Mouse (Mus musculus) CH12.LX (cell line): ENCODE data around the gene Ect2l. TPM values are rescaled to one million over a fixed set of nuclear protein-coding genes. Genes with fewer than 3 reads are reported as not detected.

ENCODE experiments used
- DNase-seq: peaks from one replicate; pipeline ENCODE4 v3.0.0-alpha.2; 2013; ENCODE audit errors: extremely low read depth
- H3K27ac ChIP-seq: 2 replicates; pipeline ENCODE4 v1.5.1; 2012; ENCODE audit warnings: low read depth, mild to moderate bottlenecking, control low read depth, moderate library complexity; ENCODE audit not compliant: insufficient read depth
- H3K27me3 ChIP-seq: replicated peaks from 2 replicates; pipeline ENCODE3; 2012; ENCODE audit warnings: inconsistent platforms
- H3K36me3 ChIP-seq, 2 experiments: replicated peaks in 1 of 2; 2 replicates each; pipeline versions ENCODE3 to v1.6.1; 2012; ENCODE audit warnings: inconsistent platforms in 1 of 2, low read length in 1 of 2, mild to moderate bottlenecking in 1 of 2, mixed read lengths in 1 of 2, moderate library complexity in 1 of 2; ENCODE audit not compliant: control insufficient read depth in 1 of 2, insufficient read depth in 1 of 2
- H3K4me1 ChIP-seq, 2 experiments: 2 replicates each; pipeline ENCODE4 v1.6.1; 2012; ENCODE audit warnings: inconsistent platforms in 1 of 2, moderate library complexity in 1 of 2; ENCODE audit not compliant: insufficient read depth in 2 of 2, control insufficient read depth in 1 of 2
- H3K4me2 ChIP-seq: 2 replicates; pipeline ENCODE4 v1.6.1; 2012; ENCODE audit warnings: low read depth, mild to moderate bottlenecking, control low read depth; ENCODE audit not compliant: poor library complexity, insufficient read depth, severe bottlenecking
- H3K4me3 ChIP-seq, 3 experiments: fragments of 150-350 bp in 1 of 3; sonication (generic) in 1 of 3; replicated peaks in 1 of 3; 2 replicates each; pipeline versions ENCODE3 to v1.5.1; 2011 to 2012; ENCODE audit warnings: low read depth in 2 of 3, low read length in 2 of 3, mild to moderate bottlenecking in 2 of 3, moderate library complexity in 2 of 3, control low read depth in 1 of 3, improper control_type of control experiment in 1 of 3, inconsistent platforms in 1 of 3, mixed read lengths in 1 of 3; ENCODE audit not compliant: poor library complexity in 1 of 3
- H3K79me2 ChIP-seq: replicated peaks from 2 replicates; pipeline ENCODE4 v1.6.1; 2012; ENCODE audit warnings: mild to moderate bottlenecking, moderate library complexity; ENCODE audit not compliant: control insufficient read depth, poor library complexity, insufficient read depth, severe bottlenecking; ENCODE audit errors: extremely low read depth
- H3K9ac ChIP-seq: 2 replicates; pipeline ENCODE4 v1.6.1; 2012; ENCODE audit warnings: low read depth, mild to moderate bottlenecking, control low read depth, moderate library complexity; ENCODE audit not compliant: insufficient read depth
- H3K9me3 ChIP-seq: replicated peaks from 2 replicates; pipeline ENCODE3; 2012; ENCODE audit warnings: low read length, inconsistent platforms, mixed read lengths
- CHD1 ChIP-seq: IDR thresholded peaks from 2 replicates; pipeline ENCODE4 v1.6.1; 2012; ENCODE audit warnings: low read depth, low read length, improper control_type of control experiment, inconsistent platforms
- CHD2 ChIP-seq: IDR thresholded peaks from 2 replicates; pipeline ENCODE4 v1.6.1; 2011; ENCODE audit warnings: low read length, improper control_type of control experiment
- CTCF ChIP-seq, 2 experiments: IDR thresholded peaks in 1 of 2; conservative IDR thresholded peaks in 1 of 2; 2 replicates each; pipeline ENCODE4 v1.5.1; 2011 to 2012; ENCODE audit warnings: low read depth in 2 of 2, low read length in 2 of 2, improper control_type of control experiment in 1 of 2, inconsistent platforms in 1 of 2, mild to moderate bottlenecking in 1 of 2, moderate library complexity in 1 of 2
- E2F4 ChIP-seq: IDR thresholded peaks from 2 replicates; pipeline ENCODE4 v1.6.1; 2011; ENCODE audit warnings: low read depth, low read length, improper control_type of control experiment; ENCODE audit not compliant: insufficient replicate concordance
- EP300 ChIP-seq: IDR thresholded peaks from 2 replicates; pipeline ENCODE4 v1.6.1; 2011; ENCODE audit warnings: low read length, improper control_type of control experiment
- HCFC1 ChIP-seq: IDR thresholded peaks from 2 replicates; pipeline ENCODE4 v1.6.1; 2012; ENCODE audit warnings: low read depth, mild to moderate bottlenecking, inconsistent platforms, low read length, improper control_type of control experiment
- JUN ChIP-seq: IDR thresholded peaks from 2 replicates; pipeline ENCODE4 v1.6.1; 2011; ENCODE audit warnings: low read depth, mild to moderate bottlenecking, low read length, improper control_type of control experiment, moderate library complexity; ENCODE audit not compliant: insufficient read depth
- KAT2A ChIP-seq: IDR thresholded peaks from 2 replicates; pipeline ENCODE4 v1.6.1; 2012; ENCODE audit warnings: low read length, improper control_type of control experiment, inconsistent platforms; ENCODE audit not compliant: insufficient replicate concordance
- MAFK ChIP-seq: IDR thresholded peaks from 2 replicates; pipeline ENCODE4 v1.6.1; 2011; ENCODE audit warnings: low read length, improper control_type of control experiment; ENCODE audit not compliant: insufficient replicate concordance
- MAZ ChIP-seq: IDR thresholded peaks from 2 replicates; pipeline ENCODE4 v1.6.1; 2012; ENCODE audit warnings: low read depth, mild to moderate bottlenecking, inconsistent platforms, low read length, improper control_type of control experiment, moderate library complexity
- MEF2A ChIP-seq: IDR thresholded peaks from 2 replicates; pipeline ENCODE4 v1.6.1; 2014; ENCODE audit warnings: low read depth, mild to moderate bottlenecking, inconsistent platforms, low read length, improper control_type of control experiment, borderline replicate concordance
- MYC ChIP-seq: IDR thresholded peaks from 2 replicates; pipeline ENCODE4 v1.6.1; 2011; ENCODE audit warnings: low read depth, mild to moderate bottlenecking, improper control_type of control experiment, low read length
- NRF1 ChIP-seq: IDR thresholded peaks from 2 replicates; pipeline ENCODE4 v1.6.1; 2014; ENCODE audit warnings: low read depth, mild to moderate bottlenecking, inconsistent platforms, low read length, improper control_type of control experiment, moderate library complexity
- PAX5 ChIP-seq: IDR thresholded peaks from 2 replicates; pipeline ENCODE4 v1.6.1; 2012; ENCODE audit warnings: low read length, inconsistent platforms, mixed read lengths
- POLR2A ChIP-seq: IDR thresholded peaks from 2 replicates; pipeline ENCODE4 v1.6.1; 2011; ENCODE audit warnings: low read depth, mild to moderate bottlenecking, improper control_type of control experiment, low read length
- POLR2AphosphoS2 ChIP-seq: IDR thresholded peaks from 2 replicates; pipeline ENCODE4 v1.6.1; 2011; ENCODE audit warnings: low read depth, low read length, improper control_type of control experiment
- RAD21 ChIP-seq: IDR thresholded peaks from 2 replicates; pipeline ENCODE4 v1.6.1; 2011; ENCODE audit warnings: low read depth, mild to moderate bottlenecking, low read length, improper control_type of control experiment, moderate library complexity
- SMC3 ChIP-seq: IDR thresholded peaks from 2 replicates; pipeline ENCODE4 v1.6.1; 2011; ENCODE audit warnings: low read depth, low read length, improper control_type of control experiment
- TBP ChIP-seq: conservative IDR thresholded peaks from 2 replicates; pipeline ENCODE4 v1.6.1; 2011; ENCODE audit warnings: low read depth, low read length, improper control_type of control experiment
- TCF12 ChIP-seq: IDR thresholded peaks from 2 replicates; pipeline ENCODE4 v1.6.1; 2014; ENCODE audit warnings: low read depth, mild to moderate bottlenecking, inconsistent platforms, low read length, improper control_type of control experiment
- UBTF ChIP-seq: IDR thresholded peaks from 2 replicates; pipeline ENCODE4 v1.6.1; 2012; ENCODE audit warnings: low read depth, mild to moderate bottlenecking, inconsistent platforms, low read length, improper control_type of control experiment, moderate library complexity
- ZC3H11A ChIP-seq: IDR thresholded peaks from 2 replicates; pipeline ENCODE4 v1.6.1; 2012; ENCODE audit warnings: low read depth, mild to moderate bottlenecking, inconsistent platforms, low read length, improper control_type of control experiment
- ZKSCAN1 ChIP-seq: IDR thresholded peaks from 2 replicates; pipeline ENCODE4 v1.6.1; 2012; ENCODE audit warnings: low read depth, inconsistent platforms, low read length, improper control_type of control experiment, borderline replicate concordance
- ZMIZ1 ChIP-seq: IDR thresholded peaks from 2 replicates; pipeline ENCODE4 v1.6.1; 2012; ENCODE audit warnings: low read depth, mild to moderate bottlenecking, inconsistent platforms, low read length, improper control_type of control experiment
- ZNF384 ChIP-seq: IDR thresholded peaks from 2 replicates; pipeline ENCODE4 v1.6.1; 2012; ENCODE audit warnings: low read depth, low read length, improper control_type of control experiment, inconsistent platforms
- dilution Hi-C: fragments of 300-500 bp; cut with MboI; formaldehyde crosslinking; loops from 2 replicates; pipeline ENCODE4 v1.14.3; 2020; ENCODE audit warnings: low sequenced_read_pairs; ENCODE audit not compliant: extremely low pct_unique_long_range_greater_than_20kb, extremely low pct_ligation_motif_present
- in situ Hi-C: fragments of 300-500 bp; cut with MboI; formaldehyde crosslinking; loops from 3 replicates; pipeline ENCODE4 v1.14.3; 2019; ENCODE audit warnings: low sequenced_read_pairs, low pct_ligation_motif_present, low pct_unique_long_range_greater_than_20kb, mixed read lengths
- polyA plus RNA-seq: library from polyadenylated mRNA; unstranded; fragments of >175 nt; gene quantifications from 2 replicates; pipeline ENCODE4 v1.2.1, GENCODE M21; 2012; ENCODE audit warnings: low read depth; ENCODE audit not compliant: insufficient read length
- total RNA-seq, 2 experiments: library from RNA; depleted of rRNA; stranded (reverse); fragments of 300-350 nt in 1 of 2; fragments of >200 nt in 1 of 2; gene quantifications; 2 replicates each; pipeline ENCODE4 v1.2.3; 2012 to 2014

Gene Ect2l
- total and polyA plus RNA-seq, 3 experiments = not detected

DNA sequence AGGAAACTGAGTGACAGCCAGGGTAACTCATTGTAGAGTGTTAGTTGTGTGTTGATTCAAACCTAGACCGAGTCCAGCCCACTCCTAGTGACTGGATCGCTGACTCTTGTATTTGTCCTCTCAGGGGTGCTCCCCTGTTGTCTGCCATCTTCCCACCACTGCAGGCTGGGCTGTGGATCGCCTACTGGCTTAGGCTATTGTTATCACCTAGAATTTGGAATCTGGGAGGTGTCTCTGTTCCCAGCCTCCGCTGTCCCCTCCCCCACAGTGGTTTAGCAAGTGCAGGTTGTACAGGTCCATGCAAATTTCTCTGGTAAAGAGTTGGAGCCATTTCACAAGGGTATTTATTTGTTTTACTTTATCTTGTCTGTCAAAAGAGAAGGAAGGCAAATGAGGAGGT lies 40.7 kb upstream of the Ect2l start:
- H3K4me2 ChIP-seq = no peak overlapping the region
- DNase-seq = no peak
- H3K27ac ChIP-seq = no peak overlapping the region
- H3K4me1 ChIP-seq = peaks cover 0 to 16% of the 10 kb centered on the region in 2 experiments; a peak in 2 of 4 replicates
- TF ChIP-seq MYC (no peak), HCFC1 (no peak), JUN (no peak), RAD21 (no peak), ZKSCAN1 (no peak)
- H3K79me2 ChIP-seq = no peaks in the 10 kb centered on the region
- H3K9me3 ChIP-seq = no peaks in the 10 kb centered on the region
- dilution Hi-C loops (no loop called here), in situ Hi-C loops (no loop called here)
- no peak overlapping the region for H3K4me3 ChIP-seq
- no peak overlapping the region for H3K9ac ChIP-seq
- H3K36me3 ChIP-seq = no peaks in the 10 kb centered on the region
- H3K27me3 ChIP-seq = no peaks in the 10 kb centered on the region

GRCm38 (mm10) chr10:18243614-18244013 lies 32.9 kb upstream of the Ect2l start:
- DNase-seq = no peak
- dilution Hi-C loops (no loop called here), in situ Hi-C loops (loop anchor here (10.0 kb wide), 1 partner anchor 291 kb away; no protein-coding TSS in a partner anchor)
- Histone ChIP-seq H3K9ac (no peak overlapping the region), H3K36me3 (no peaks in the 10 kb centered on the region), H3K4me1 (peaks cover 0 to 3% of the 10 kb centered on the region in 2 experiments; a peak in 2 of 4 replicates), H3K4me3 (no peak overlapping the region), H3K9me3 (no peaks in the 10 kb centered on the region), H3K27ac (no peak overlapping the region), H3K4me2 (no peak overlapping the region), H3K27me3 (no peaks in the 10 kb centered on the region), H3K79me2 (no peaks in the 10 kb centered on the region)
- TF ChIP-seq KAT2A (no peak), MAFK (no peak), RAD21 (peak; percentile 58), MEF2A (no peak), UBTF (no peak), TBP (no peak), CTCF (conservative IDR thresholded peaks at IDR 0.05 in 1 of 2, IDR thresholded peaks at IDR 0.05 in 1 of 2; ENCODE audit: low read depth in 2 of 2, low read length in 2 of 2) (peak in 1 of 2 experiments; percentile 64; a peak in 2 of 4 replicates), EP300 (no peak), ZMIZ1 (no peak), MYC (no peak), POLR2A (no peak), JUN (no peak), PAX5 (no peak), E2F4 (no peak), CHD2 (no peak), CHD1 (no peak), MAZ (no peak), TCF12 (no peak), ZC3H11A (no peak), POLR2AphosphoS2 (no peak), NRF1 (no peak), ZNF384 (no peak), SMC3 (peak; percentile 52)
